Mouse (Mus musculus): ENCODE measurements around the gene Atg5. TPM values are rescaled to one million over a fixed set of nuclear protein-coding genes. Genes with fewer than 3 reads are reported as not detected.

The Atg5 gene
- polyA plus RNA-seq, 1 experiment from 2014 or later = 51.4 TPM

DNA sequence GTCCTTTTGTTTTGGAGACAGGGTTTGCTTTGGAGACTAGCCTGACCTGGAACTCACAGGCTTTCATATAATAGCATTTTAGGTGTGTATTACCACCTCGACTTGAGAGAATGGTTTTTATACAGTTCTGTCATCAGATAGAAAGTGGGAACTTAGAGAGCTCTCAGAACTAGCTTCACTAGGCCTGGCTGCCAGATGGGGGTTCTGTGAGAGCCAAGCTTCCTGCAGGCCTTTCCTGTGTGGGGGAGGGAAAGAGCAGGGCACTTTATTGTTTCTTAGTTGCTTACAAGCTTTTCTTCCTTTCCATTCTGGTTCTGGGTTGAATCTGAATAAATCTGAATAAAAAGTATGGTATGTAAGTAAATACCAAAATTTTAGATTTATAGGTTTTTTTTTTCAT, 54.0 kb downstream of the Atg5 start:
- no peaks in the 10 kb centered on the region for H3K9me3 ChIP-seq (replicated peaks; ENCODE audit: low read length)
- no peak overlapping the region for H3K27ac ChIP-seq
- 65% methylated on average over 1 of the region's 1 CpGs for WGBS
- no peaks in the 10 kb centered on the region for H3K27me3 ChIP-seq (ENCODE audit: insufficient read depth, low read length)
- 0 out of 2 replicates have a peak, but pooled peaks cover 5% of the 10 kb centered on the region for H3K4me1 ChIP-seq (replicated peaks; ENCODE audit: insufficient read depth, low read length)
- H3K36me3 ChIP-seq (ENCODE audit: insufficient read depth, low read length) = peaks cover 1% of the 10 kb centered on the region; the same call in 1 of the 2 replicates
- ATAC-seq (replicated peaks; ENCODE audit: low FRiP score, low read depth) (no peak), DNase-seq (ENCODE audit: low spot score) (peak; percentile 26)
- H3K9ac ChIP-seq (ENCODE audit: low read depth, low read length) = no peak overlapping the region
- H3K4me2 ChIP-seq (ENCODE audit: low read length) = no peak overlapping the region
- H3K4me3 ChIP-seq (replicated peaks; ENCODE audit: low read depth, low read length) = no peak overlapping the region
- TF ChIP-seq CTCF (IDR thresholded peaks at IDR 0.05; ENCODE audit: low read depth) = no peak

DNA sequence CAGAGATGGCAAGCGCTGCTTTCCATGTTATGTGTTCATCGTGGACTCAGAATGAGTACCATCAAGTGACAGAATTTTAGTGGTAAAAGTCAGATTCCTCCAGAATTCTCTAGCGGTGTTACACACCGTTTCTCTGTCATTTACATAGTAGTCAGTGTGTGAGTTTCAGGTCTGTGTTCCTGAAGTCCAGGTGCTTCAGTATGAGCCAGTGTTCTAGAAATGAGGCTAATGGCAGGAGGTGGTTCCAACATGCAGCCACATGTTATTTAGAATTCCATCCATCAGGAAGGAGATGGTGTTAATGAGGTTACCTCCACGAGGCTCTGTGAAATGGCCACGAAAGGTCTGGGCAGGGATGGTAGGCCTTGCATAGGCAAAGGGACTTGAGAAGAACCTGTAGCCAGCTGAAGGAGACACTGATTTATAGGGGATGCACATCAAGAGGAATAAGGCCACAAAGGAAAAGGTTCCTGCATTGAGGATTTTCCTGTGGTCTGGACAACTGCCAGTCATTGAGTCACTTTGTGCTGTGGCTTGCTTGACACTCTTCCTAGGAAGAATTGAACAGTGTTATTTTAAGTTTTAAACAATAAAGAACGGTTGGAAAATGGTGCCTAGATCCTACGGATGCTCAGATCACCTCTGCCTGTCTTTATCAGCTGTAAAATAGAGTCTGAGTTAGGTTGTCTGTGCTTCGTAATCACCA, 55.1 kb downstream of the Atg5 start:
- peaks cover 4% of the 10 kb centered on the region; the same call in 1 of the 2 replicates for H3K36me3 ChIP-seq (ENCODE audit: insufficient read depth, low read length)
- no peak overlapping the region for H3K27ac ChIP-seq
- no peak overlapping the region for H3K9ac ChIP-seq (ENCODE audit: low read depth, low read length)
- no peak for TF ChIP-seq CTCF (IDR thresholded peaks at IDR 0.05; ENCODE audit: low read depth)
- no peaks in the 10 kb centered on the region for H3K9me3 ChIP-seq (replicated peaks; ENCODE audit: low read length)
- H3K4me3 ChIP-seq (replicated peaks; ENCODE audit: low read depth, low read length) = no peak overlapping the region
- H3K4me2 ChIP-seq (ENCODE audit: low read length) = no peak overlapping the region
- H3K27me3 ChIP-seq (ENCODE audit: insufficient read depth, low read length) = no peaks in the 10 kb centered on the region
- ATAC-seq (replicated peaks; ENCODE audit: low FRiP score, low read depth) (no peak), DNase-seq (ENCODE audit: low spot score) (no peak)
- H3K4me1 ChIP-seq (replicated peaks; ENCODE audit: insufficient read depth, low read length) = 0 out of 2 replicates have a peak, but pooled peaks cover 5% of the 10 kb centered on the region
- WGBS = 83% methylated on average over 9 of the region's 9 CpGs

GRCm38 (mm10) chr10:44323836-44324235, 55.7 kb downstream of the Atg5 start:
- Histone ChIP-seq H3K9ac (ENCODE audit: low read depth, low read length) (no peak overlapping the region), H3K4me2 (ENCODE audit: low read length) (no peak overlapping the region), H3K9me3 (replicated peaks; ENCODE audit: low read length) (no peaks in the 10 kb centered on the region), H3K27me3 (ENCODE audit: insufficient read depth, low read length) (no peaks in the 10 kb centered on the region), H3K4me1 (replicated peaks; ENCODE audit: insufficient read depth, low read length) (0 out of 2 replicates have a peak, but pooled peaks cover 5% of the 10 kb centered on the region), H3K27ac (no peak overlapping the region), H3K36me3 (ENCODE audit: insufficient read depth, low read length) (peaks cover 4% of the 10 kb centered on the region; the same call in 1 of the 2 replicates), H3K4me3 (replicated peaks; ENCODE audit: low read depth, low read length) (no peak overlapping the region)
- no peak for ATAC-seq (replicated peaks; ENCODE audit: low FRiP score, low read depth)
- no peak for DNase-seq (ENCODE audit: low spot score)
- 70% methylated on average over 8 of the region's 8 CpGs for WGBS
- no peak for TF ChIP-seq CTCF (IDR thresholded peaks at IDR 0.05; ENCODE audit: low read depth)

DNA sequence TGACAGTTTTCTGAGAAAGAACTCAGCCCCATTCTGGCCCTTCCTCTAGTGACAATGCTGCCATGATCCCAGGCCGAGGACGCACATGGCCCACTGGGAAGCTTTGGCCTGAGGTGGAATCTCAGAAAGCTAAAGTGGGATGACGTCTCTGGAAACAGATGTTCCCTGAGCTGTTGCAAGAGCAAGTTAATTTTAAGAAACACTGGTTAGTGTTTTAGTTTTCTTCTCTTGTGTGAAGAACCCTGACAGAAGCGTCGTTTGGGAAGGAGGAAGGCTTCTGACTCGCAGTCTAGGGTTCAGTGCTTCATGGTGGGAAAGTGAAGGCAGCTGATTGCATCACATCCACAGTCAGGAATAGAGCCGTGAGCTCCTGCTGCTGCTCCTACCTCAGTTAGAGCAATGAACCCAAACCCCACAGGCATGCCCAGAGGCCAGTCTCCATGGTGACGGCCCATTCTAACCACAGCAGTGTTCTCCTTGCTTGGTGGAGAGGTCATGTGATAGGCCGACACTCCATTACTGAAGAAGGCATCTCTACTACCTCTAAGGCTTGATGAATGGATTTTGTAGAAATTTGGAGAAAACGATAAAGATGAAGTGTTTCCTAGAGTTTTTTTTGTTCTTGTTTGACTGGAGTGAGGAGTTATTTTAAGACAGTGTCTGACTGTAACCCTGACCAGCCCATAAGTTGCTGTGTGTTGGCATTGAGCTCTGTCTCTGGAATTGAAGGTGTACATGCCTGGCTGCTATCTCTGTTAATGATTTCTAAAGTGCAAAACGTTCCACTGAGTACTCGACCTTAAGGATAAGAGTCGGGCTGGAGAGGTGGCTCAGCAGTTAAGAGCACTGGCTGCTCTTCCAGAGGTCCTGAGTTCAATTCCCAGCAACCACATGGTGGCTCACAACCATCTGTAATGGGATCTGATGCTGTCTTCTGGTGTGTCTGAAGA, 57.7 kb downstream of the Atg5 start:
- WGBS = 59% methylated on average over 13 of the region's 13 CpGs
- 0 out of 2 replicates have a peak, but pooled peaks cover 5% of the 10 kb centered on the region for H3K4me1 ChIP-seq (replicated peaks; ENCODE audit: insufficient read depth, low read length)
- H3K27me3 ChIP-seq (ENCODE audit: insufficient read depth, low read length) = no peaks in the 10 kb centered on the region
- peaks cover 4% of the 10 kb centered on the region; the same call in 1 of the 2 replicates for H3K36me3 ChIP-seq (ENCODE audit: insufficient read depth, low read length)
- no peak overlapping the region for H3K4me3 ChIP-seq (replicated peaks; ENCODE audit: low read depth, low read length)
- ATAC-seq (replicated peaks; ENCODE audit: low FRiP score, low read depth) (peak; percentile 80), DNase-seq (ENCODE audit: low spot score) (no peak)
- no peak overlapping the region for H3K4me2 ChIP-seq (ENCODE audit: low read length)
- H3K9ac ChIP-seq (ENCODE audit: low read depth, low read length) = no peak overlapping the region
- no peak for TF ChIP-seq CTCF (IDR thresholded peaks at IDR 0.05; ENCODE audit: low read depth)
- H3K9me3 ChIP-seq (replicated peaks; ENCODE audit: low read length) = no peaks in the 10 kb centered on the region
- H3K27ac ChIP-seq = no peak overlapping the region

- DNase-seq (ENCODE audit: low spot score) (no peak), ATAC-seq (replicated peaks; ENCODE audit: low FRiP score, low read depth) (no peak)
- Histone ChIP-seq H3K27ac (no peak overlapping the region), H3K4me1 (replicated peaks; ENCODE audit: insufficient read depth, low read length) (0 out of 2 replicates have a peak, but pooled peaks cover 5% of the 10 kb centered on the region), H3K9ac (ENCODE audit: low read depth, low read length) (no peak overlapping the region), H3K36me3 (ENCODE audit: insufficient read depth, low read length) (peaks cover 4% of the 10 kb centered on the region; the same call in 1 of the 2 replicates), H3K27me3 (ENCODE audit: insufficient read depth, low read length) (no peaks in the 10 kb centered on the region), H3K4me3 (replicated peaks; ENCODE audit: low read depth, low read length) (no peak overlapping the region), H3K9me3 (replicated peaks; ENCODE audit: low read length) (no peaks in the 10 kb centered on the region), H3K4me2 (ENCODE audit: low read length) (no peak overlapping the region)
- whole genome bisulfite sequencing = 91% methylated on average over 9 of the region's 9 CpGs
- TF ChIP-seq CTCF (IDR thresholded peaks at IDR 0.05; ENCODE audit: low read depth) = no peak
Measured at GRCm38 (mm10) chr10:44327057-44327456, 58.9 kb downstream of the Atg5 start.

DNA sequence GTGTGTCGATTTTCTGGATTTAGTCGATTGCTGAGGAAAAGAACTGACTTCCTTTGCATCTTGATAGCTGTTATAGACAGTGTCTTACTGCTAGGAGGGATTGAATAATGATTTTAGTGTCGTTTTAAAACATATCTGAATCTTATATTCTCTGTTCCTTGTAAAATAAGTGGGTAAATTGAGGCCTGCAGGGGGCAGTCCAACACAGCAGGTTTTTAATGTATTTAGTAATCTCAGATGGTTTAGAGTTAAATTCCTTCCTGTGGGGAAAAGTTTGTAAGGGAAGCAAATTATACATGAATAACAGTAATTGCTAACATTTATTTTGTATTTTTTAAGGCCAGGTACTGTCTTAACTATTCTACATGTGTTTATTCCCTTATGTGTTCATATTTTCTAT, 60.2 kb downstream of the Atg5 start:
- TF ChIP-seq CTCF (IDR thresholded peaks at IDR 0.05; ENCODE audit: low read depth) = peak; percentile 77
- H3K36me3 ChIP-seq (ENCODE audit: insufficient read depth, low read length) = peaks cover 4% of the 10 kb centered on the region; the same call in 1 of the 2 replicates
- DNase-seq (ENCODE audit: low spot score) (peak; percentile 74), ATAC-seq (replicated peaks; ENCODE audit: low FRiP score, low read depth) (no peak)
- 0 out of 2 replicates have a peak, but pooled peaks cover 5% of the 10 kb centered on the region for H3K4me1 ChIP-seq (replicated peaks; ENCODE audit: insufficient read depth, low read length)
- no peak overlapping the region for H3K4me2 ChIP-seq (ENCODE audit: low read length)
- no peak overlapping the region for H3K4me3 ChIP-seq (replicated peaks; ENCODE audit: low read depth, low read length)
- 62% methylated on average over 3 of the region's 3 CpGs for WGBS
- no peak overlapping the region for H3K9ac ChIP-seq (ENCODE audit: low read depth, low read length)
- H3K27me3 ChIP-seq (ENCODE audit: insufficient read depth, low read length) = no peaks in the 10 kb centered on the region
- no peaks in the 10 kb centered on the region for H3K9me3 ChIP-seq (replicated peaks; ENCODE audit: low read length)
- H3K27ac ChIP-seq = no peak overlapping the region

All from kidney, postnatal 0 days (tissue).